ENCODE assay signal across 24 mouse cellular contexts in genomic region chr1:71980624-71981023, GRCm38 (mm10).
DNase-seq lines count a peak whose midpoint lies in the region; TF ChIP-seq lines count a peak whose summit lies in the region.
"Had no signal": no experiment of that assay in that cellular context is flagged by ENCODE, and none has a peak within 500 bp of the region (broad histone marks: within the 10 kb centered on the region; RNA-seq: fewer than 3 reads in every experiment).

No protein-coding gene starts in this region.

- no peak overlapping the region for H3K27ac ChIP-seq in gastrocnemius, adult 2 months
- H3K27ac ChIP-seq: hindbrain, embryonic 12.5 days; kidney, embryonic 15.5 days; liver, embryonic 12.5 days; midbrain, embryonic 12.5 days had no signal

- TF ChIP-seq CTCF in gastrocnemius, adult 2 months (IDR thresholded peaks at IDR 0.05) = no peak

- intact Hi-C loops in gastrocnemius, adult 2 months (cut with DNase I) = no loop called here

- H3K4me3 ChIP-seq in gastrocnemius, adult 2 months = no peak overlapping the region
- H3K4me3 ChIP-seq: heart, embryonic 12.5 days; hindbrain, embryonic 12.5 days; kidney, embryonic 15.5 days; liver, embryonic 12.5 days; midbrain, embryonic 12.5 days had no signal

- peak; percentile 17 for DNase-seq in gastrocnemius, adult 2 months
- no peak for DNase-seq in gastrocnemius, postnatal 4 days (ENCODE audit: low spot score in 2 of 2)
- peak; percentile 38 for DNase-seq in embryo, embryonic 11 days
- peak; percentile 14 for DNase-seq in hindlimb bud, embryonic 11.5 days (ENCODE audit: extremely low spot score, low read depth, low spot score)
- DNase-seq in skeletal muscle tissue, adult 2 months (ENCODE audit: low read depth, low spot score) = peak; percentile 30
- DNase-seq in B cell, adult 2 months = no peak
- no peak for DNase-seq in layer of hippocampus, postnatal 25 days (ENCODE audit: extremely low spot score in 1 of 2, low spot score in 1 of 2)
- no peak for DNase-seq in left cerebral cortex, adult 9 months (ENCODE audit: low spot score in 2 of 2)
- DNase-seq: adrenal gland, adult 8-10 months; cerebellum, adult 11-12 months; cerebellum, postnatal 10 days; forebrain, postnatal 0 days; heart, postnatal 10 days; kidney, adult 11 months; kidney, postnatal 36 days; lung, adult 18-20 months; lung, postnatal 10 days; right cerebral cortex, postnatal 25 days; thymus, postnatal 25 days had no signal

Comparison
In these comparisons a context has a peak if more than half of its experiments do, and no peak if none do; other contexts are left out.
1. DNase-seq: peak in gastrocnemius, adult 2 months (single experiment), embryo, embryonic 11 days (single experiment), hindlimb bud, embryonic 11.5 days (single experiment) and skeletal muscle tissue, adult 2 months (single experiment); none in gastrocnemius, postnatal 4 days (0 of 2), B cell, adult 2 months (0 of 2), layer of hippocampus, postnatal 25 days (0 of 2) and left cerebral cortex, adult 9 months (0 of 2).